Mouse (Mus musculus) neural tube, embryonic 14.5 days (tissue): ENCODE results near the gene Rin1. TPM values are rescaled to one million over a fixed set of nuclear protein-coding genes. Genes with fewer than 3 reads are reported as not detected.

ENCODE experiments used
- ATAC-seq: fragments of 200-750 bp; cut with Nextera tagmentation; 2 replicates; pipeline ENCODE4 v1.8.0; 2017; ENCODE audit warnings: low read depth, mild to moderate bottlenecking, moderate TSS enrichment, moderate library complexity
- H3K27ac ChIP-seq: fragments of 300-500 bp; sonication (generic); 2 replicates; pipeline ENCODE4 v1.5.1; 2014; ENCODE audit warnings: low read depth, mild to moderate bottlenecking, control low read depth, low read length, moderate library complexity, mixed read lengths
- H3K27me3 ChIP-seq: fragments of 300-500 bp; sonication (generic); 2 replicates; pipeline ENCODE4 v1.6.1; 2014; ENCODE audit warnings: low read length; ENCODE audit not compliant: control insufficient read depth, insufficient read depth
- H3K36me3 ChIP-seq: fragments of 300-500 bp; sonication (generic); 2 replicates; pipeline ENCODE4 v1.6.1; 2014; ENCODE audit warnings: low read length, mixed read lengths; ENCODE audit not compliant: control insufficient read depth, insufficient read depth
- H3K4me1 ChIP-seq: fragments of 300-500 bp; sonication (generic); 2 replicates; pipeline ENCODE4 v1.6.1; 2014; ENCODE audit warnings: low read length; ENCODE audit not compliant: control insufficient read depth, insufficient read depth
- H3K4me2 ChIP-seq: fragments of 300-500 bp; sonication (generic); 2 replicates; pipeline ENCODE4 v1.6.1; 2014; ENCODE audit warnings: mild to moderate bottlenecking, low read depth, low read length, control low read depth
- H3K4me3 ChIP-seq: fragments of 300-500 bp; sonication (generic); 2 replicates; pipeline ENCODE4 v1.5.1; 2014; ENCODE audit warnings: low read depth, low read length, control low read depth, mixed read lengths
- H3K9ac ChIP-seq: fragments of 300-500 bp; sonication (generic); replicated peaks from 2 replicates; pipeline ENCODE4 v1.6.1; 2014; ENCODE audit warnings: low read depth, mild to moderate bottlenecking, control low read depth, low read length, mixed read lengths
- H3K9me3 ChIP-seq: fragments of 300-500 bp; sonication (generic); 2 replicates; pipeline ENCODE4 v1.6.1; 2016; ENCODE audit warnings: low read length; ENCODE audit not compliant: control insufficient read depth
- WGBS: fragments of 180-500 bp; shearing (Covaris S2); extraction: QIAGEN DNeasy Blood & Tissue Kit; methylation state at CpG from one replicate; pipeline ENCODE4 v1.1.7; 2014; 5-methylcytosine and 5-hydroxymethylcytosine counted together
- polyA plus RNA-seq: library from polyadenylated mRNA; unstranded; fragments of >200 nt; fragmentation: Nextera tagmentation; extraction: Ambion mirVana; gene quantifications from 2 replicates; pipeline ENCODE4 v1.2.1, GENCODE M21; 2014

The Rin1 gene
- polyA plus RNA-seq, 1 experiment from 2014 or later: 0.62 TPM

GRCm38 (mm10) chr19:5094243-5094632 lies 44.0 kb downstream of the Rin1 start:
- ATAC-seq: peak; percentile 70
- WGBS: under 1% methylated on average over 21 of the region's 21 CpGs
- peak overlapping the region; percentile 37; the same call in 1 of the 2 replicates for H3K9ac ChIP-seq
- H3K9me3 ChIP-seq: no peaks in the 10 kb centered on the region
- peaks cover 39% of the 10 kb centered on the region for H3K36me3 ChIP-seq
- no peaks in the 10 kb centered on the region for H3K27me3 ChIP-seq
- H3K4me2 ChIP-seq: peak overlapping the region; percentile 59
- H3K27ac ChIP-seq: peak overlapping the region; percentile 75
- H3K4me1 ChIP-seq: peaks cover 43% of the 10 kb centered on the region
- peak overlapping the region; percentile 87 for H3K4me3 ChIP-seq

- Histone ChIP-seq H3K4me2 (peak overlapping the region; percentile 59), H3K9ac (peak overlapping the region; percentile 37; the same call in 1 of the 2 replicates), H3K4me1 (peaks cover 41% of the 10 kb centered on the region), H3K27me3 (no peaks in the 10 kb centered on the region), H3K9me3 (no peaks in the 10 kb centered on the region), H3K36me3 (peaks cover 38% of the 10 kb centered on the region), H3K4me3 (peak overlapping the region; percentile 87), H3K27ac (peak overlapping the region; percentile 75)
- WGBS: 33% methylated on average over 11 of the region's 11 CpGs
- peak; percentile 8 for ATAC-seq
These were observed 44.6 kb downstream of the Rin1 start for GRCm38 (mm10) chr19:5094746-5095417.

- 11% methylated on average over 9 of the region's 9 CpGs for WGBS
- peaks cover 41% of the 10 kb centered on the region for H3K4me1 ChIP-seq
These were observed 45.7 kb downstream of the Rin1 start for GRCm38 (mm10) chr19:5095887-5096474.

GRCm38 (mm10) chr19:5097521-5098362 lies 47.5 kb downstream of the Rin1 start:
- Histone ChIP-seq H3K9me3 (no peaks in the 10 kb centered on the region), H3K4me3 (peak overlapping the region; percentile 87), H3K4me2 (peak overlapping the region; percentile 59), H3K9ac (peak overlapping the region; percentile 98), H3K27ac (peak overlapping the region; percentile 92), H3K4me1 (peaks cover 41% of the 10 kb centered on the region), H3K36me3 (peaks cover 38% of the 10 kb centered on the region), H3K27me3 (no peaks in the 10 kb centered on the region)
- peak; percentile 18; the same call in 1 of the 2 replicates for ATAC-seq
- 3% methylated on average over 29 of the region's 31 CpGs for WGBS

More at GRCm38 (mm10) chr19:5095887-5096474, 45.7 kb downstream of the Rin1 start:
- Histone ChIP-seq H3K27ac (peak overlapping the region; percentile 22; the same call in 1 of the 2 replicates), H3K4me2 (peak overlapping the region; percentile 59), H3K27me3 (no peaks in the 10 kb centered on the region), H3K9me3 (no peaks in the 10 kb centered on the region), H3K9ac (peak overlapping the region; percentile 98), H3K4me3 (peak overlapping the region; percentile 87), H3K36me3 (peaks cover 40% of the 10 kb centered on the region)
- no peak for ATAC-seq

- Histone ChIP-seq H3K4me2 (peak within 1 kb of the TSS; percentile 59), H3K27me3 (no peaks in the 10 kb centered on the region), H3K36me3 (peaks cover 37% of the 10 kb centered on the region), H3K9me3 (no peaks in the 10 kb centered on the region), H3K9ac (peak within 1 kb of the TSS; percentile 98), H3K4me3 (peak within 1 kb of the TSS; percentile 87), H3K4me1 (peaks cover 41% of the 10 kb centered on the region), H3K27ac (peak within 1 kb of the TSS; percentile 92)
- WGBS: 2% methylated on average over 39 of the region's 48 CpGs
- ATAC-seq: peak; percentile 75
These were observed 48.3 kb downstream of the Rin1 start, which contains the start of gene Cnih2 for GRCm38 (mm10) chr19:5098363-5099143. TSS of gene Cnih2 (minus strand) at chr19:5098521.

GRCm38 (mm10) chr19:5106074-5106473 lies 55.8 kb downstream of the Rin1 start:
- Histone ChIP-seq H3K27me3 (no peaks in the 10 kb centered on the region), H3K27ac (peak overlapping the region; percentile 96), H3K4me3 (peak overlapping the region; percentile 52), H3K9ac (peak overlapping the region; percentile 78), H3K9me3 (no peaks in the 10 kb centered on the region), H3K4me1 (peaks cover 9% of the 10 kb centered on the region), H3K36me3 (peaks cover 58% of the 10 kb centered on the region), H3K4me2 (peak overlapping the region; percentile 70)
- no peak; the same call in 1 of the 2 replicates for ATAC-seq
- whole genome bisulfite sequencing: 28% methylated on average over 9 of the region's 9 CpGs

Other genes starting within 250 kb of the Rin1 start
- gene Gm21992, start 238.9 kb upstream of the Rin1 start, polyA plus RNA-seq: 13.4 and 21.0 TPM in 2 replicates
- gene Rbm14, start 238.8 kb upstream of the Rin1 start, polyA plus RNA-seq: 54.6 and 61.1 TPM in 2 replicates
- gene Ccs, start 211.1 kb upstream of the Rin1 start, polyA plus RNA-seq: 36.4 and 38.1 TPM in 2 replicates
- gene Ccdc87, start 211.1 kb upstream of the Rin1 start, polyA plus RNA-seq: 0.48 and 0.58 TPM in 2 replicates
- 75.8 and 76.9 TPM in 2 replicates for gene Ctsf, start 195.4 kb upstream of the Rin1 start, polyA plus RNA-seq
- 2.2 and 2.8 TPM in 2 replicates for gene Actn3, start 172.6 kb upstream of the Rin1 start, polyA plus RNA-seq
- 19.1 and 19.4 TPM in 2 replicates for gene Zdhhc24, start 171.8 kb upstream of the Rin1 start, polyA plus RNA-seq
- gene Bbs1, start 143.9 kb upstream of the Rin1 start, polyA plus RNA-seq: 7.8 and 10.8 TPM in 2 replicates
- gene Dpp3, start 122.2 kb upstream of the Rin1 start, polyA plus RNA-seq: 75.9 and 95.2 TPM in 2 replicates
- gene Peli3, start 107.4 kb upstream of the Rin1 start, polyA plus RNA-seq: 10.4 and 16.5 TPM in 2 replicates
- 111 and 119 TPM in 2 replicates for gene Mrpl11, start 88.3 kb upstream of the Rin1 start, polyA plus RNA-seq
- gene Npas4, start 60.2 kb upstream of the Rin1 start, polyA plus RNA-seq: 0.35 and 0.48 TPM in 2 replicates
- 11.5 and 12.2 TPM in 2 replicates for gene Slc29a2, start 26.6 kb upstream of the Rin1 start, polyA plus RNA-seq
- 92.5 and 108 TPM in 2 replicates for gene B4gat1, start 11.7 kb upstream of the Rin1 start, polyA plus RNA-seq
- 2.1 and 3.0 TPM in 2 replicates for gene AC124502.3, start 11.6 kb upstream of the Rin1 start, polyA plus RNA-seq
- gene Brms1, start 9.1 kb upstream of the Rin1 start, polyA plus RNA-seq: 21.4 and 34.1 TPM in 2 replicates
- 6.3 and 26.4 TPM in 2 replicates for gene Cd248, start 17.6 kb downstream of the Rin1 start, polyA plus RNA-seq
- gene Tmem151a, start 35.0 kb downstream of the Rin1 start, polyA plus RNA-seq: 19.8 and 23.7 TPM in 2 replicates
- 62.2 and 63.5 TPM in 2 replicates for gene Yif1a, start 38.1 kb downstream of the Rin1 start, polyA plus RNA-seq
- gene Cnih2, start 48.0 kb downstream of the Rin1 start, polyA plus RNA-seq: 433 and 499 TPM in 2 replicates
- gene Rab1b, start 56.6 kb downstream of the Rin1 start, polyA plus RNA-seq: 199 and 222 TPM in 2 replicates
- 84.6 and 91.9 TPM in 2 replicates for gene Klc2, start 68.1 kb downstream of the Rin1 start, polyA plus RNA-seq
- gene Pacs1, start 222.6 kb downstream of the Rin1 start, polyA plus RNA-seq: 56.9 TPM in 2 replicates
- gene Sf3b2, start 245.0 kb downstream of the Rin1 start, polyA plus RNA-seq: 321 and 329 TPM in 2 replicates
- 31.0 and 38.3 TPM in 2 replicates for gene Gal3st3, start 247.8 kb downstream of the Rin1 start, polyA plus RNA-seq